Mouse (Mus musculus) hindbrain, embryonic 14.5 days (tissue): Measurements from ENCODE around the gene Gm20604. TPM values are rescaled to one million over a fixed set of nuclear protein-coding genes. Genes with fewer than 3 reads are reported as not detected.

ENCODE experiments used
- ATAC-seq: fragments of 200-750 bp; cut with Nextera tagmentation; 2 replicates; pipeline ENCODE4 v1.8.0; 2017; ENCODE audit warnings: moderate number of reproducible peaks, mild to moderate bottlenecking, moderate TSS enrichment, moderate library complexity; ENCODE audit not compliant: low FRiP score
- DNase-seq: peaks from one replicate; pipeline ENCODE4 v3.0.0-alpha.2; 2015; ENCODE audit warnings: low spot score
- H3K27ac ChIP-seq: fragments of 300-500 bp; sonication (generic); 2 replicates; pipeline ENCODE4 v1.5.1; 2014; ENCODE audit warnings: mild to moderate bottlenecking, moderate library complexity
- H3K27me3 ChIP-seq: fragments of 300-500 bp; sonication (generic); 2 replicates; pipeline ENCODE4 v1.6.1; 2014; ENCODE audit warnings: mild to moderate bottlenecking, low read length, mixed read lengths; ENCODE audit not compliant: control insufficient read depth, insufficient read depth
- H3K36me3 ChIP-seq: fragments of 300-500 bp; sonication (generic); replicated peaks from 2 replicates; pipeline ENCODE4 v1.6.1; 2014; ENCODE audit not compliant: control insufficient read depth, insufficient read depth
- H3K4me1 ChIP-seq: fragments of 300-500 bp; sonication (generic); replicated peaks from 2 replicates; pipeline ENCODE4 v1.6.1; 2014; ENCODE audit warnings: antibody characterized with exemption, low read length, mixed read lengths; ENCODE audit not compliant: control insufficient read depth, insufficient read depth
- H3K4me2 ChIP-seq: fragments of 300-500 bp; sonication (generic); replicated peaks from 2 replicates; pipeline ENCODE4 v1.6.1; 2014; ENCODE audit warnings: mild to moderate bottlenecking, moderate library complexity
- H3K4me3 ChIP-seq: fragments of 300-500 bp; sonication (generic); replicated peaks from 2 replicates; pipeline ENCODE4 v1.5.1; 2014; ENCODE audit warnings: mild to moderate bottlenecking, low read length
- H3K9ac ChIP-seq: fragments of 300-500 bp; sonication (generic); 2 replicates; pipeline ENCODE4 v1.6.1; 2014
- H3K9me3 ChIP-seq: fragments of 300-500 bp; sonication (generic); 2 replicates; pipeline ENCODE4 v1.6.1; 2016; ENCODE audit warnings: low read length; ENCODE audit not compliant: control insufficient read depth
- WGBS: fragments of 180-500 bp; shearing (Covaris S2); extraction: QIAGEN DNeasy Blood & Tissue Kit; methylation state at CpG from one replicate; pipeline ENCODE4 v1.1.7; 2014; 5-methylcytosine and 5-hydroxymethylcytosine counted together
- polyA plus RNA-seq: library from polyadenylated mRNA; unstranded; fragments of >200 nt; fragmentation: Nextera tagmentation; extraction: Ambion mirVana; gene quantifications from 2 replicates; pipeline ENCODE4 v1.2.1, GENCODE M21; 2014

Gene Gm20604
- polyA plus RNA-seq, 1 experiment from 2014 or later = 49.5 TPM

GRCm38 (mm10) chr12:102744839-102745238 lies 13.6 kb downstream of the Gm20604 start:
- Histone ChIP-seq H3K9me3 (no peaks in the 10 kb centered on the region), H3K36me3 (peaks cover 23% of the 10 kb centered on the region), H3K27ac (no peak overlapping the region), H3K4me1 (peaks cover 22% of the 10 kb centered on the region), H3K4me3 (no peak overlapping the region; the same call in 1 of the 2 replicates), H3K27me3 (no peaks in the 10 kb centered on the region), H3K9ac (peak overlapping the region; percentile 13; the same call in 1 of the 2 replicates), H3K4me2 (peak overlapping the region; percentile 86)
- DNase-seq (no peak), ATAC-seq (no peak)
- 63% methylated on average over 6 of the region's 6 CpGs for WGBS

GRCm38 (mm10) chr12:102743589-102744574 lies 14.6 kb downstream of the Gm20604 start, which contains the start of the genes Moap1 and Tmem251:
Gene Moap1, minus strand, starts transcription at chr12:102743661.
Gene Tmem251, plus strand, starts transcription at chr12:102743762.
- Histone ChIP-seq H3K9me3 (no peaks in the 10 kb centered on the region), H3K9ac (peak within 1 kb of the TSS; percentile 85), H3K36me3 (peaks cover 18% of the 10 kb centered on the region), H3K27ac (peak within 1 kb of the TSS; percentile 92), H3K4me3 (peak within 1 kb of the TSS; percentile 92), H3K4me2 (peak within 1 kb of the TSS; percentile 86), H3K4me1 (peaks cover 22% of the 10 kb centered on the region), H3K27me3 (no peaks in the 10 kb centered on the region)
- ATAC-seq (peak; percentile 97), DNase-seq (peak; percentile 89)
- under 1% methylated on average over 63 of the region's 63 CpGs for WGBS

- Histone ChIP-seq H3K27me3 (no peaks in the 10 kb centered on the region), H3K9me3 (no peaks in the 10 kb centered on the region), H3K4me2 (peak overlapping the region; percentile 86), H3K36me3 (peaks cover 11% of the 10 kb centered on the region), H3K27ac (peak overlapping the region; percentile 92), H3K4me3 (peak overlapping the region; percentile 92), H3K4me1 (peaks cover 22% of the 10 kb centered on the region), H3K9ac (peak overlapping the region; percentile 85)
- DNase-seq (no peak), ATAC-seq (peak; percentile 80)
- under 1% methylated on average over 33 of the region's 33 CpGs for WGBS
Measured at GRCm38 (mm10) chr12:102743036-102743588, 15.4 kb downstream of the Gm20604 start.

- Histone ChIP-seq H3K4me2 (peak overlapping the region; percentile 86), H3K4me3 (peak overlapping the region; percentile 92; the same call in 1 of the 2 replicates), H3K9ac (peak overlapping the region; percentile 85), H3K9me3 (no peaks in the 10 kb centered on the region), H3K27me3 (no peaks in the 10 kb centered on the region), H3K27ac (no peak overlapping the region), H3K4me1 (peaks cover 22% of the 10 kb centered on the region), H3K36me3 (peaks cover 6% of the 10 kb centered on the region; the same call in 1 of the 2 replicates)
- WGBS = 88% methylated on average over 7 of the region's 7 CpGs
- DNase-seq = no peak
- ATAC-seq = no peak
Measured at GRCm38 (mm10) chr12:102742056-102742455, 16.4 kb downstream of the Gm20604 start.

GRCm38 (mm10) chr12:102740285-102740684 lies 18.2 kb downstream of the Gm20604 start:
- ATAC-seq (no peak), DNase-seq (peak; percentile 44)
- Histone ChIP-seq H3K4me3 (no peak overlapping the region), H3K36me3 (peaks cover 6% of the 10 kb centered on the region; the same call in 1 of the 2 replicates), H3K9ac (no peak overlapping the region), H3K4me1 (peaks cover 22% of the 10 kb centered on the region), H3K27me3 (no peaks in the 10 kb centered on the region), H3K9me3 (no peaks in the 10 kb centered on the region), H3K27ac (no peak overlapping the region), H3K4me2 (no peak overlapping the region)
- 69% methylated on average over 3 of the region's 3 CpGs for WGBS

GRCm38 (mm10) chr12:102739096-102739495 lies 19.4 kb downstream of the Gm20604 start:
- Histone ChIP-seq H3K4me2 (no peak overlapping the region), H3K27ac (no peak overlapping the region), H3K9me3 (no peaks in the 10 kb centered on the region), H3K9ac (no peak overlapping the region), H3K4me1 (peaks cover 13% of the 10 kb centered on the region), H3K36me3 (peaks cover 6% of the 10 kb centered on the region; the same call in 1 of the 2 replicates), H3K4me3 (no peak overlapping the region), H3K27me3 (no peaks in the 10 kb centered on the region)
- ATAC-seq (no peak), DNase-seq (no peak)
- 83% methylated on average over 5 of the region's 5 CpGs for WGBS

- ATAC-seq = no peak
- Histone ChIP-seq H3K27ac (no peak overlapping the region), H3K4me1 (peaks cover 13% of the 10 kb centered on the region), H3K36me3 (no peaks in the 10 kb centered on the region), H3K9me3 (no peaks in the 10 kb centered on the region), H3K4me3 (no peak overlapping the region), H3K4me2 (no peak overlapping the region), H3K27me3 (no peaks in the 10 kb centered on the region), H3K9ac (no peak overlapping the region)
- 12% methylated on average over 5 of the region's 5 CpGs for WGBS
- DNase-seq = peak; percentile 57
Measured at GRCm38 (mm10) chr12:102733381-102733780, 25.1 kb downstream of the Gm20604 start.

GRCm38 (mm10) chr12:102730798-102731619 lies 27.5 kb downstream of the Gm20604 start:
- H3K27me3 ChIP-seq = no peaks in the 10 kb centered on the region
- no peaks in the 10 kb centered on the region for H3K36me3 ChIP-seq
- no peaks in the 10 kb centered on the region for H3K9me3 ChIP-seq
- DNase-seq = peak; percentile 32
- 24% methylated on average over 16 of the region's 16 CpGs for WGBS
- peaks cover 13% of the 10 kb centered on the region for H3K4me1 ChIP-seq
- H3K27ac ChIP-seq = peak overlapping the region; percentile 88
- peak; percentile 58 for ATAC-seq
- H3K9ac ChIP-seq = peak overlapping the region; percentile 18; the same call in 1 of the 2 replicates
- H3K4me2 ChIP-seq = peak overlapping the region; percentile 45
- H3K4me3 ChIP-seq = no peak overlapping the region; the same call in 1 of the 2 replicates
